Mouse (Mus musculus) cerebellum, postnatal 36 days (tissue): ENCODE measurements around the gene Nedd9.

Experiments used
- DNase-seq, 2 experiments: peaks; one replicate each; pipeline ENCODE4 v3.0.0; 2021 to 2022; ENCODE audit warnings: mixed read lengths in 2 of 2

The Nedd9 gene

GRCm38 (mm10) chr13:41339195-41339594 is 148.0 kb downstream of the Nedd9 start:
- no peak for DNase-seq

GRCm38 (mm10) chr13:41337407-41337806 is 149.8 kb downstream of the Nedd9 start:
- DNase-seq, result no peak

GRCm38 (mm10) chr13:41336260-41336659 is 150.9 kb downstream of the Nedd9 start:
- DNase-seq, result peak in 1 of 2 experiments; percentile 10

GRCm38 (mm10) chr13:41335767-41336166 is 151.4 kb downstream of the Nedd9 start:
- DNase-seq, result no peak

- no peak for DNase-seq
Observed at GRCm38 (mm10) chr13:41334641-41335000, 152.5 kb downstream of the Nedd9 start.

GRCm38 (mm10) chr13:41333889-41334640 is 153.1 kb downstream of the Nedd9 start:
- DNase-seq, result no peak

- DNase-seq, result no peak
Observed at GRCm38 (mm10) chr13:41331671-41332340, 155.4 kb downstream of the Nedd9 start.

- DNase-seq, result no peak
Observed at GRCm38 (mm10) chr13:41330589-41331345, 156.4 kb downstream of the Nedd9 start.

GRCm38 (mm10) chr13:41330051-41330450 is 157.1 kb downstream of the Nedd9 start:
- no peak for DNase-seq

GRCm38 (mm10) chr13:41328481-41328880 is 158.7 kb downstream of the Nedd9 start:
- no peak for DNase-seq

- no peak for DNase-seq
Observed at GRCm38 (mm10) chr13:41327546-41327945, 159.6 kb downstream of the Nedd9 start.

GRCm38 (mm10) chr13:41326134-41326533 is 161.0 kb downstream of the Nedd9 start:
- DNase-seq, result no peak

GRCm38 (mm10) chr13:41325346-41325745 is 161.8 kb downstream of the Nedd9 start:
- no peak for DNase-seq

- DNase-seq, result no peak
Observed at GRCm38 (mm10) chr13:41324631-41325030, 162.5 kb downstream of the Nedd9 start.

GRCm38 (mm10) chr13:41321433-41321832 is 165.7 kb downstream of the Nedd9 start:
- no peak for DNase-seq

GRCm38 (mm10) chr13:41320749-41321148 is 166.4 kb downstream of the Nedd9 start:
- DNase-seq, result no peak

GRCm38 (mm10) chr13:41302716-41303115 is 184.4 kb downstream of the Nedd9 start:
- peak; percentile 45 to 47 for DNase-seq

- no peak for DNase-seq
Observed at GRCm38 (mm10) chr13:41300037-41300436, 187.1 kb downstream of the Nedd9 start.

GRCm38 (mm10) chr13:41298996-41299395 is 188.2 kb downstream of the Nedd9 start:
- DNase-seq, result no peak

GRCm38 (mm10) chr13:41298533-41298932 is 188.6 kb downstream of the Nedd9 start:
- DNase-seq, result no peak

- DNase-seq, result peak; percentile 14 to 21
Observed at GRCm38 (mm10) chr13:41296396-41296795, 190.8 kb downstream of the Nedd9 start.

GRCm38 (mm10) chr13:41295886-41296285 is 191.3 kb downstream of the Nedd9 start:
- no peak for DNase-seq

GRCm38 (mm10) chr13:41293595-41293994 is 193.6 kb downstream of the Nedd9 start:
- DNase-seq, result no peak
